Mouse (Mus musculus): ENCODE measurements around the gene 4933402J07Rik.

Gene 4933402J07Rik

GRCm38 (mm10) chr8:87563553-87563952 lies at the start of gene 4933402J07Rik:
Gene 4933402J07Rik, plus strand, starts transcription at chr8:87563853.
- DNase-seq (ENCODE audit: low spot score), result no peak

- no peak for DNase-seq (ENCODE audit: low spot score)
These were observed 46.5 kb upstream of the 4933402J07Rik start for GRCm38 (mm10) chr8:87517132-87517531.

GRCm38 (mm10) chr8:87525006-87525405 lies 38.6 kb upstream of the 4933402J07Rik start:
- DNase-seq (ENCODE audit: low spot score), result no peak

GRCm38 (mm10) chr8:87531176-87531575 lies 32.5 kb upstream of the 4933402J07Rik start:
- DNase-seq (ENCODE audit: low spot score), result no peak

- no peak for DNase-seq (ENCODE audit: low spot score)
These were observed 30.2 kb upstream of the 4933402J07Rik start for GRCm38 (mm10) chr8:87533476-87533875.

GRCm38 (mm10) chr8:87534846-87535245 lies 28.8 kb upstream of the 4933402J07Rik start:
- no peak for DNase-seq (ENCODE audit: low spot score)

GRCm38 (mm10) chr8:87536615-87537329 lies 26.9 kb upstream of the 4933402J07Rik start:
- peak; percentile 53 for DNase-seq (ENCODE audit: low spot score)

GRCm38 (mm10) chr8:87539829-87540394 lies 23.7 kb upstream of the 4933402J07Rik start:
- DNase-seq (ENCODE audit: low spot score), result no peak

- DNase-seq (ENCODE audit: low spot score), result no peak
These were observed 13.8 kb upstream of the 4933402J07Rik start for GRCm38 (mm10) chr8:87549881-87550280.

GRCm38 (mm10) chr8:87552801-87553200 lies 10.9 kb upstream of the 4933402J07Rik start:
- no peak for DNase-seq (ENCODE audit: low spot score)

- no peak for DNase-seq (ENCODE audit: low spot score)
These were observed 2.9 kb upstream of the 4933402J07Rik start for GRCm38 (mm10) chr8:87560801-87561200.

GRCm38 (mm10) chr8:87569203-87569602 lies 5.5 kb downstream of the 4933402J07Rik start:
- DNase-seq (ENCODE audit: low spot score), result no peak

GRCm38 (mm10) chr8:87569706-87570563 lies 6.3 kb downstream of the 4933402J07Rik start:
- DNase-seq (ENCODE audit: low spot score), result no peak

GRCm38 (mm10) chr8:87570564-87570855 lies 6.9 kb downstream of the 4933402J07Rik start:
- no peak for DNase-seq (ENCODE audit: low spot score)

GRCm38 (mm10) chr8:87570880-87571279 lies 7.2 kb downstream of the 4933402J07Rik start:
- no peak for DNase-seq (ENCODE audit: low spot score)

- DNase-seq (ENCODE audit: low spot score), result peak; percentile 23
These were observed 30.6 kb downstream of the 4933402J07Rik start for GRCm38 (mm10) chr8:87594272-87594671.

GRCm38 (mm10) chr8:87602731-87603130 lies 39.1 kb downstream of the 4933402J07Rik start:
- no peak for DNase-seq (ENCODE audit: low spot score)

- DNase-seq (ENCODE audit: low spot score), result no peak
These were observed 45.5 kb downstream of the 4933402J07Rik start for GRCm38 (mm10) chr8:87609110-87609509.

- DNase-seq (ENCODE audit: low spot score), result no peak
These were observed 46.1 kb downstream of the 4933402J07Rik start for GRCm38 (mm10) chr8:87609651-87610192.

GRCm38 (mm10) chr8:87613701-87614100 lies 50.0 kb downstream of the 4933402J07Rik start:
- DNase-seq (ENCODE audit: low spot score), result no peak

- DNase-seq (ENCODE audit: low spot score), result no peak
These were observed 55.5 kb downstream of the 4933402J07Rik start for GRCm38 (mm10) chr8:87619118-87619517.

- DNase-seq (ENCODE audit: low spot score), result no peak
These were observed 55.9 kb downstream of the 4933402J07Rik start for GRCm38 (mm10) chr8:87619529-87619928.

- no peak for DNase-seq (ENCODE audit: low spot score)
These were observed 56.6 kb downstream of the 4933402J07Rik start for GRCm38 (mm10) chr8:87620225-87620624.

Measured in lung, postnatal 25 days (tissue).